Mouse (Mus musculus) CH12.LX (cell line): ENCODE data around the gene Stard13.

ENCODE experiments used
- CHD2 ChIP-seq: IDR thresholded peaks from 2 replicates; pipeline ENCODE4 v1.6.1; 2011; ENCODE audit warnings: low read length, improper control_type of control experiment
- CTCF ChIP-seq, 2 experiments: IDR thresholded peaks in 1 of 2; conservative IDR thresholded peaks in 1 of 2; 2 replicates each; pipeline ENCODE4 v1.5.1; 2011 to 2012; ENCODE audit warnings: low read depth in 2 of 2, low read length in 2 of 2, improper control_type of control experiment in 1 of 2, inconsistent platforms in 1 of 2, mild to moderate bottlenecking in 1 of 2, moderate library complexity in 1 of 2
- E2F4 ChIP-seq: IDR thresholded peaks from 2 replicates; pipeline ENCODE4 v1.6.1; 2011; ENCODE audit warnings: low read depth, low read length, improper control_type of control experiment; ENCODE audit not compliant: insufficient replicate concordance
- EP300 ChIP-seq: IDR thresholded peaks from 2 replicates; pipeline ENCODE4 v1.6.1; 2011; ENCODE audit warnings: low read length, improper control_type of control experiment
- GABPA ChIP-seq: IDR thresholded peaks from 2 replicates; pipeline ENCODE4 v1.6.1; 2012; ENCODE audit warnings: low read depth, low read length, improper control_type of control experiment, inconsistent platforms; ENCODE audit not compliant: insufficient replicate concordance
- HCFC1 ChIP-seq: IDR thresholded peaks from 2 replicates; pipeline ENCODE4 v1.6.1; 2012; ENCODE audit warnings: low read depth, mild to moderate bottlenecking, inconsistent platforms, low read length, improper control_type of control experiment
- IRF4 ChIP-seq: IDR thresholded peaks from 2 replicates; pipeline ENCODE4 v1.6.1; 2014; ENCODE audit warnings: low read depth, mild to moderate bottlenecking, inconsistent platforms, low read length, improper control_type of control experiment
- MAZ ChIP-seq: IDR thresholded peaks from 2 replicates; pipeline ENCODE4 v1.6.1; 2012; ENCODE audit warnings: low read depth, mild to moderate bottlenecking, inconsistent platforms, low read length, improper control_type of control experiment, moderate library complexity
- MYC ChIP-seq: IDR thresholded peaks from 2 replicates; pipeline ENCODE4 v1.6.1; 2011; ENCODE audit warnings: low read depth, mild to moderate bottlenecking, improper control_type of control experiment, low read length
- POLR2A ChIP-seq: IDR thresholded peaks from 2 replicates; pipeline ENCODE4 v1.6.1; 2011; ENCODE audit warnings: low read depth, mild to moderate bottlenecking, improper control_type of control experiment, low read length
- RAD21 ChIP-seq: IDR thresholded peaks from 2 replicates; pipeline ENCODE4 v1.6.1; 2011; ENCODE audit warnings: low read depth, mild to moderate bottlenecking, low read length, improper control_type of control experiment, moderate library complexity
- TCF12 ChIP-seq: IDR thresholded peaks from 2 replicates; pipeline ENCODE4 v1.6.1; 2014; ENCODE audit warnings: low read depth, mild to moderate bottlenecking, inconsistent platforms, low read length, improper control_type of control experiment
- ZC3H11A ChIP-seq: IDR thresholded peaks from 2 replicates; pipeline ENCODE4 v1.6.1; 2012; ENCODE audit warnings: low read depth, mild to moderate bottlenecking, inconsistent platforms, low read length, improper control_type of control experiment
- ZKSCAN1 ChIP-seq: IDR thresholded peaks from 2 replicates; pipeline ENCODE4 v1.6.1; 2012; ENCODE audit warnings: low read depth, inconsistent platforms, low read length, improper control_type of control experiment, borderline replicate concordance

DNA sequence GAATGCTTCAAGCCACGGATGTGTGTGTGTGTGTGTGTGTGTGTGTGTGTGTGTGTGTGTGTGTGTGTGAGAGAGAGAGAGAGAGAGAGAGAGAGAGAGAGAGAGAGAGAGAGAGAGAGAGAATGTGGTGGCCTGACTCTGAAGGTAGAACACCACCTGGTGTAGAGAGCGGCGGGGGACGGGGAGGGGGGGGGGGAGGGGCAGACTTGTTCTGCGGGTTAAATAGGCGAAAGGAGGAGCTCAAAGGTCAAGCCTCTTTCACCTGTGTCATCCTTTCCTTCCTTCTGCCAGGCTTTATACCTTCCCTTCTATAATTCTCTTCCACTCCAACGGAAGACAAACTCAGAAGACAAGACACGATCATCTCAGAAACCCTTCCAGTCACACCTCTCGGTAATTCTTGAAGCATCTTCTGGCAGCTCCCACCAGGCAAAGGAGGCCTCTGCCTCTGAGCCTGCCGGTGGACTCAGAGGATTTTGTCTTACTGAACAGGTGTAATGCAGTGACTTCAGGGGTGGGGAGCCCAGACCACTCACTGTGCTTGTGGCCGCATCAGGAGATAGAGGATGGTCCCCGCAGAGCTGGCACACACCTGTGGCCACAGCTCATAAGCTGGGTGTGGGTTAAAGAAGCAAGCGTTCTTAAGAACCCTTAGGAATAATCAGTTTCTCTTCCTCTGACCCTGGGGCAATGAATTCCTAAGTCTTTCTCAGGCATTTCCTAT, 898 bp downstream of the Stard13 start:
- no peak for TF ChIP-seq MYC
- TF ChIP-seq GABPA = no peak
- TF ChIP-seq MAZ = no peak
- TF ChIP-seq E2F4 = no peak
- no peak for TF ChIP-seq CTCF (conservative IDR thresholded peaks at IDR 0.05 in 1 of 2, IDR thresholded peaks at IDR 0.05 in 1 of 2; ENCODE audit: low read depth in 2 of 2, low read length in 2 of 2)
- TF ChIP-seq TCF12 = no peak
- no peak for TF ChIP-seq POLR2A
- TF ChIP-seq ZC3H11A = no peak
- no peak for TF ChIP-seq RAD21
- no peak for TF ChIP-seq CHD2
- TF ChIP-seq ZKSCAN1 = no peak
- no peak for TF ChIP-seq HCFC1
- TF ChIP-seq EP300 = no peak
- TF ChIP-seq IRF4 = no peak
